Mouse (Mus musculus): ENCODE measurements around the gene Ephb2.

DNA sequence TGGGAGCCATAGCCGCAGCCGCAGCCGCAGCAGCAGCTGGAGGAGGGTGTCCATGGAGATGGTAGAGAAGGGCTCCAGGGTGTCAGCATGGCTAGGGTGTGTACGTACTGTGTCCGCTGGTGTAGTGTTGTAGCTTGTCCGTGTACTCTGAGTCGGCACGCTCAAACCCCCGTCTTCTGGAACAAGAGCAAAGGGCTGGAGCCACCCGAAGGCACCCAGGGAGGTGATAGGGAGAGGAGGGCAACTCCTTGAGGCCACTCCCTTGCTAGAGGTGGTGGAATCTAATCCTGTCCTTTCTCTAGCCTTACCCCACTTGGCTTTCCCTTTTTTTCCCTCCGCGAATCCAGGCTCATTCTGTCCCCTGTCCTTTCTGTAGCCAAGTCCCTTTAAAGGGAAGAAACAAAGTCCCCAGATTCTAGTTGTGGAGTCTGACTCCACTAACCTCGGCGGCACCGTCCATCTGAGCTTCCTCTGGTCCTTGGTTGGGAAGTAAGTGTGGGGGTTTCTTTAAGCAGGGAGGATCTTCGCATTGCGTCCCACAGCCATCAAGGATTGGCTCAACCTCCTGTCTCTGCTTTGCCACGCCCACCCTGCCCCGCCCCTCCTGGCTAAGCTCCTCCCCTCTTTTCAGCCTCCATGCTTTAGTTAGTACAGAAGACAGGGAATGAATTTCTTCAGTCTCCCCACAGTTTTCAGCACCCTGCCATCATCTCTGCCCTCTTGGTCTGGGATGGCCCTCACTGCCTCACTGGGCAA is 163.3 kb downstream of the Ephb2 start:
- TF ChIP-seq CTCF (IDR thresholded peaks at IDR 0.05; ENCODE audit: low read depth) (no peak), EP300 (optimal IDR thresholded peaks at IDR 0.05) (no peak)
